Mouse (Mus musculus): Measurements from ENCODE around the gene Olfr159. TPM values are rescaled to one million over a fixed set of nuclear protein-coding genes. Genes with fewer than 3 reads are reported as not detected.

Olfr159 gene
- total RNA-seq, 1 experiment from 2014 or later: not detected

GRCm38 (mm10) chr4:43732171-43732570, 38.6 kb downstream of the Olfr159 start:
- ATAC-seq (replicated peaks; ENCODE audit: insufficient number of reproducible peaks, low FRiP score, low TSS enrichment, poor library complexity, severe bottlenecking): no peak

GRCm38 (mm10) chr4:43730750-43731297, 40.0 kb downstream of the Olfr159 start:
- ATAC-seq (replicated peaks; ENCODE audit: insufficient number of reproducible peaks, low FRiP score, low TSS enrichment, poor library complexity, severe bottlenecking): no peak

- no peak for ATAC-seq (replicated peaks; ENCODE audit: insufficient number of reproducible peaks, low FRiP score, low TSS enrichment, poor library complexity, severe bottlenecking)
Measured at GRCm38 (mm10) chr4:43729794-43730550, 40.8 kb downstream of the Olfr159 start, which contains the start of gene Spaar. Spaar (plus strand) TSS chr4:43730034.

GRCm38 (mm10) chr4:43729126-43729525, 41.7 kb downstream of the Olfr159 start:
- ATAC-seq (replicated peaks; ENCODE audit: insufficient number of reproducible peaks, low FRiP score, low TSS enrichment, poor library complexity, severe bottlenecking): no peak

GRCm38 (mm10) chr4:43728576-43728954, 42.2 kb downstream of the Olfr159 start:
- no peak for ATAC-seq (replicated peaks; ENCODE audit: insufficient number of reproducible peaks, low FRiP score, low TSS enrichment, poor library complexity, severe bottlenecking)

GRCm38 (mm10) chr4:43727718-43728575, 42.9 kb downstream of the Olfr159 start:
- ATAC-seq (replicated peaks; ENCODE audit: insufficient number of reproducible peaks, low FRiP score, low TSS enrichment, poor library complexity, severe bottlenecking): no peak

GRCm38 (mm10) chr4:43726995-43727394, 43.8 kb downstream of the Olfr159 start, which contains the start of gene Hrct1:
Hrct1 (plus strand) TSS chr4:43727188.
- ATAC-seq (replicated peaks; ENCODE audit: insufficient number of reproducible peaks, low FRiP score, low TSS enrichment, poor library complexity, severe bottlenecking): no peak

GRCm38 (mm10) chr4:43726228-43726993, 44.4 kb downstream of the Olfr159 start:
- ATAC-seq (replicated peaks; ENCODE audit: insufficient number of reproducible peaks, low FRiP score, low TSS enrichment, poor library complexity, severe bottlenecking): no peak

- ATAC-seq (replicated peaks; ENCODE audit: insufficient number of reproducible peaks, low FRiP score, low TSS enrichment, poor library complexity, severe bottlenecking): no peak
Measured at GRCm38 (mm10) chr4:43724764-43725163, 46.0 kb downstream of the Olfr159 start.

- no peak for ATAC-seq (replicated peaks; ENCODE audit: insufficient number of reproducible peaks, low FRiP score, low TSS enrichment, poor library complexity, severe bottlenecking)
Measured at GRCm38 (mm10) chr4:43722191-43722590, 48.6 kb downstream of the Olfr159 start.

GRCm38 (mm10) chr4:43720491-43721228, 50.1 kb downstream of the Olfr159 start:
- no peak for ATAC-seq (replicated peaks; ENCODE audit: insufficient number of reproducible peaks, low FRiP score, low TSS enrichment, poor library complexity, severe bottlenecking)

Other genes starting within 250 kb of the Olfr159 start
- gene Tpm2, start 247.2 kb downstream of the Olfr159 start, total RNA-seq (2017): 4.7 TPM in 1 of 3 replicates, not detected in the others
- gene Creb3, start 208.7 kb downstream of the Olfr159 start, total RNA-seq (2017): 80.3 to 165 TPM (median 108 TPM) in 3 replicates
- 816 to 935 TPM (median 878 TPM) in 3 replicates for gene Tln1, start 208.3 kb downstream of the Olfr159 start, total RNA-seq (2017)
- gene Rgp1, start 192.3 kb downstream of the Olfr159 start, total RNA-seq (2017): 17.8 to 28.6 TPM (median 28.5 TPM) in 3 replicates
- 9.3 to 22.3 TPM (median 9.7 TPM) in 3 replicates for gene Gba2, start 192.1 kb downstream of the Olfr159 start, total RNA-seq (2017)
- 0.48 TPM in 1 of 3 replicates, not detected in the others for gene Msmp, start 186.5 kb downstream of the Olfr159 start, total RNA-seq (2017)
- gene Npr2, start 139.1 kb downstream of the Olfr159 start, total RNA-seq (2017): 0.19 to 0.38 TPM in 2 of 3 replicates, not detected in the other
- gene Spag8, start 117.4 kb downstream of the Olfr159 start, total RNA-seq (2017): not detected in 3 replicates
- gene Hint2, start 114.5 kb downstream of the Olfr159 start, total RNA-seq (2017): 21.5 to 26.1 TPM (median 25.9 TPM) in 3 replicates
- gene Tmem8b, start 102.0 kb downstream of the Olfr159 start, total RNA-seq (2017): 0.19 to 0.32 TPM (median 0.19 TPM) in 3 replicates
- 0.68 to 1.0 TPM (median 0.96 TPM) in 3 replicates for gene Fam221b, start 101.9 kb downstream of the Olfr159 start, total RNA-seq (2017)
- gene Olfr70, start 70.2 kb downstream of the Olfr159 start, total RNA-seq (2017): 0.53 TPM in 1 of 3 replicates, not detected in the others
- gene Olfr71, start 60.8 kb downstream of the Olfr159 start, total RNA-seq (2017): not detected in 3 replicates
- not detected in 3 replicates for gene Hrct1, start 43.8 kb downstream of the Olfr159 start, total RNA-seq (2017)
- gene Spaar, start 41.0 kb downstream of the Olfr159 start, total RNA-seq (2017): not detected in 3 replicates
- not detected in 3 replicates for gene Olfr156, start 52.9 kb upstream of the Olfr159 start, total RNA-seq (2017)
- gene Olfr157, start 69.2 kb upstream of the Olfr159 start, total RNA-seq (2017): not detected in 3 replicates
- gene Olfr155, start 80.6 kb upstream of the Olfr159 start, total RNA-seq (2017): not detected in 3 replicates
- 0.38 to 6.1 TPM (median 4.6 TPM) in 3 replicates for gene Reck, start 104.5 kb upstream of the Olfr159 start, total RNA-seq (2017)
- 116 to 119 TPM (median 118 TPM) in 3 replicates for gene Glipr2, start 186.4 kb upstream of the Olfr159 start, total RNA-seq (2017)
- 0.39 TPM in 1 of 3 replicates, not detected in the others for gene Ccin, start 212.5 kb upstream of the Olfr159 start, total RNA-seq (2017)
- gene Clta, start 233.4 kb upstream of the Olfr159 start, total RNA-seq (2017): 320 to 466 TPM (median 446 TPM) in 3 replicates